Mouse (Mus musculus) heart, embryonic 14.5 days (tissue): ENCODE measurements around the gene Celf1. TPM values are rescaled to one million over a fixed set of nuclear protein-coding genes. Genes with fewer than 3 reads are reported as not detected.

Experiments
- ATAC-seq: fragments of 200-750 bp; cut with Nextera tagmentation; 2 replicates; pipeline ENCODE4 v1.8.0; 2017; ENCODE audit warnings: low read depth, moderate TSS enrichment; ENCODE audit not compliant: insufficient number of reproducible peaks, insufficient read depth, low FRiP score
- H3K27ac ChIP-seq, 2 experiments: fragments of 200-500 bp in 1 of 2; fragments of 300-500 bp in 1 of 2; sonication (generic) in 1 of 2; replicated peaks in 1 of 2; 2 replicates each; pipeline ENCODE4 v1.5.1; 2012 to 2014; ENCODE audit warnings: low read depth in 2 of 2, low read length in 2 of 2, control low read depth in 1 of 2, mild to moderate bottlenecking in 1 of 2, mixed read lengths in 1 of 2; ENCODE audit not compliant: control insufficient read depth in 1 of 2, insufficient read depth in 1 of 2
- H3K27me3 ChIP-seq: fragments of 300-500 bp; sonication (generic); 2 replicates; pipeline ENCODE4 v1.6.1; 2014; ENCODE audit warnings: mild to moderate bottlenecking, low read length, control low read depth; ENCODE audit not compliant: control insufficient read depth, insufficient read depth
- H3K36me3 ChIP-seq: fragments of 300-500 bp; sonication (generic); 2 replicates; pipeline ENCODE4 v1.6.1; 2014; ENCODE audit warnings: mild to moderate bottlenecking, control low read depth, low read length, mixed read lengths; ENCODE audit not compliant: control insufficient read depth, insufficient read depth
- H3K4me1 ChIP-seq, 2 experiments: fragments of 200-500 bp in 1 of 2; fragments of 300-500 bp in 1 of 2; sonication (generic) in 1 of 2; 2 replicates each; pipeline ENCODE4 v1.6.1; 2012 to 2014; ENCODE audit warnings: low read length in 2 of 2, control low read depth in 1 of 2, mixed read lengths in 1 of 2; ENCODE audit not compliant: control insufficient read depth in 2 of 2, insufficient read depth in 2 of 2
- H3K4me2 ChIP-seq: fragments of 300-500 bp; sonication (generic); 2 replicates; pipeline ENCODE4 v1.6.1; 2014; ENCODE audit warnings: mild to moderate bottlenecking, low read length
- H3K4me3 ChIP-seq, 2 experiments: fragments of 200-500 bp in 1 of 2; fragments of 300-500 bp in 1 of 2; sonication (generic) in 1 of 2; 2 replicates each; pipeline ENCODE4 v1.5.1; 2012 to 2014; ENCODE audit warnings: low read length in 2 of 2, mild to moderate bottlenecking in 2 of 2, control low read depth in 1 of 2, low read depth in 1 of 2, moderate library complexity in 1 of 2; ENCODE audit not compliant: control insufficient read depth in 1 of 2, insufficient read depth in 1 of 2
- H3K9ac ChIP-seq: fragments of 300-500 bp; sonication (generic); 2 replicates; pipeline ENCODE4 v1.6.1; 2014; ENCODE audit warnings: mild to moderate bottlenecking, low read length
- H3K9me3 ChIP-seq: fragments of 300-500 bp; sonication (generic); 2 replicates; pipeline ENCODE4 v1.6.1; 2016; ENCODE audit warnings: low read length, control low read depth; ENCODE audit not compliant: control insufficient read depth
- WGBS: fragments of 180-500 bp; shearing (Covaris S2); extraction: QIAGEN DNeasy Blood & Tissue Kit; methylation state at CpG from one replicate; pipeline ENCODE4 v1.1.7; 2014; 5-methylcytosine and 5-hydroxymethylcytosine counted together
- polyA plus RNA-seq: library from polyadenylated mRNA; unstranded; fragments of >200 nt; fragmentation: Nextera tagmentation; extraction: Ambion mirVana; gene quantifications from 2 replicates; pipeline ENCODE4 v1.2.1, GENCODE M21; 2014

Celf1 gene
- polyA plus RNA-seq, 1 experiment from 2014 or later: 76.6 TPM

- 85% methylated on average over 5 of the region's 5 CpGs for WGBS
- no peak overlapping the region for H3K27ac ChIP-seq
- no peak for ATAC-seq
- no peak overlapping the region for H3K9ac ChIP-seq
- peaks cover 4 to 22% of the 10 kb centered on the region in 2 experiments for H3K4me1 ChIP-seq
- H3K9me3 ChIP-seq: no peaks in the 10 kb centered on the region
- no peaks in the 10 kb centered on the region for H3K27me3 ChIP-seq
- peaks cover 6% of the 10 kb centered on the region; the same call in 1 of the 2 replicates for H3K36me3 ChIP-seq
- H3K4me2 ChIP-seq: no peak overlapping the region
- no peak overlapping the region for H3K4me3 ChIP-seq
Observed at GRCm38 (mm10) chr2:90950149-90950548, 10.0 kb downstream of the Celf1 start.

GRCm38 (mm10) chr2:90950582-90951194 is 10.5 kb downstream of the Celf1 start:
- Histone ChIP-seq H3K9me3 (no peaks in the 10 kb centered on the region), H3K4me3 (no peak overlapping the region), H3K4me1 (peaks cover 4 to 27% of the 10 kb centered on the region in 2 experiments), H3K9ac (0 out of 2 replicates have a peak overlapping the region, but pooled peaks have one; percentile 11), H3K4me2 (no peak overlapping the region), H3K36me3 (peaks cover 6% of the 10 kb centered on the region; the same call in 1 of the 2 replicates), H3K27ac (no peak overlapping the region), H3K27me3 (no peaks in the 10 kb centered on the region)
- ATAC-seq: no peak

GRCm38 (mm10) chr2:90953461-90953860 is 13.3 kb downstream of the Celf1 start:
- Histone ChIP-seq H3K27ac (no peak overlapping the region), H3K4me3 (no peak overlapping the region), H3K36me3 (peaks cover 6% of the 10 kb centered on the region; the same call in 1 of the 2 replicates), H3K9ac (no peak overlapping the region), H3K4me1 (peaks cover 4 to 29% of the 10 kb centered on the region in 2 experiments), H3K4me2 (no peak overlapping the region), H3K9me3 (no peaks in the 10 kb centered on the region), H3K27me3 (no peaks in the 10 kb centered on the region)
- 50% methylated on average over 3 of the region's 3 CpGs for WGBS
- no peak for ATAC-seq

- H3K27me3 ChIP-seq: no peaks in the 10 kb centered on the region
Observed at GRCm38 (mm10) chr2:90956053-90956452, 15.9 kb downstream of the Celf1 start.

GRCm38 (mm10) chr2:90958856-90959255 is 18.7 kb downstream of the Celf1 start:
- Histone ChIP-seq H3K9ac (no peak overlapping the region), H3K4me2 (no peak overlapping the region), H3K9me3 (no peaks in the 10 kb centered on the region), H3K4me1 (peaks cover 0 to 13% of the 10 kb centered on the region in 2 experiments; a peak in 2 of 4 replicates), H3K4me3 (no peak overlapping the region), H3K36me3 (no peaks in the 10 kb centered on the region), H3K27me3 (no peaks in the 10 kb centered on the region), H3K27ac (no peak overlapping the region)
- 90% methylated on average over 3 of the region's 3 CpGs for WGBS
- ATAC-seq: no peak

More at GRCm38 (mm10) chr2:90956053-90956452, 15.9 kb downstream of the Celf1 start:
- Histone ChIP-seq H3K9me3 (no peaks in the 10 kb centered on the region), H3K4me2 (no peak overlapping the region), H3K36me3 (no peaks in the 10 kb centered on the region), H3K9ac (no peak overlapping the region), H3K4me1 (peaks cover 0 to 22% of the 10 kb centered on the region in 2 experiments; a peak in 2 of 4 replicates), H3K4me3 (no peak overlapping the region), H3K27ac (0 out of 4 replicates have a peak overlapping the region, but pooled peaks of 1 of the 2 experiments have one; percentile 38)
- WGBS: 30% methylated on average over 1 of the region's 1 CpGs
- no peak for ATAC-seq

GRCm38 (mm10) chr2:90960012-90960411 is 19.8 kb downstream of the Celf1 start:
- no peak overlapping the region for H3K9ac ChIP-seq
- no peaks in the 10 kb centered on the region for H3K9me3 ChIP-seq
- H3K4me1 ChIP-seq: peaks cover 2 to 15% of the 10 kb centered on the region in 2 experiments; a peak in 3 of 4 replicates
- ATAC-seq: no peak
- H3K4me2 ChIP-seq: no peak overlapping the region
- no peak overlapping the region for H3K27ac ChIP-seq
- H3K27me3 ChIP-seq: no peaks in the 10 kb centered on the region
- no peak overlapping the region for H3K4me3 ChIP-seq
- H3K36me3 ChIP-seq: no peaks in the 10 kb centered on the region
- 95% methylated on average over 2 of the region's 2 CpGs for WGBS

GRCm38 (mm10) chr2:90963304-90963703 is 23.1 kb downstream of the Celf1 start:
- H3K36me3 ChIP-seq: no peaks in the 10 kb centered on the region
- ATAC-seq: no peak
- H3K4me2 ChIP-seq: no peak overlapping the region
- no peaks in the 10 kb centered on the region for H3K9me3 ChIP-seq
- no peak overlapping the region for H3K27ac ChIP-seq
- no peak overlapping the region for H3K9ac ChIP-seq
- H3K27me3 ChIP-seq: no peaks in the 10 kb centered on the region
- peaks cover 2 to 20% of the 10 kb centered on the region in 2 experiments; a peak in 3 of 4 replicates for H3K4me1 ChIP-seq
- WGBS: 97% methylated on average over 1 of the region's 1 CpGs
- H3K4me3 ChIP-seq: no peak overlapping the region
